Mouse (Mus musculus) T-helper 17 cell (primary cell): ENCODE results near the gene Gm20661.

ENCODE experiments used
- in situ Hi-C, 2 experiments: fragments of 300-600 bp; cut with MboI, MseI; formaldehyde crosslinking; loops; 1 replicate in 1 of 2; 2 replicates in 1 of 2; pipeline ENCODE4 v1.15.1; 2025; ENCODE audit warnings: high pct_unique_total_duplicates in 2 of 2

Gm20661 gene

DNA sequence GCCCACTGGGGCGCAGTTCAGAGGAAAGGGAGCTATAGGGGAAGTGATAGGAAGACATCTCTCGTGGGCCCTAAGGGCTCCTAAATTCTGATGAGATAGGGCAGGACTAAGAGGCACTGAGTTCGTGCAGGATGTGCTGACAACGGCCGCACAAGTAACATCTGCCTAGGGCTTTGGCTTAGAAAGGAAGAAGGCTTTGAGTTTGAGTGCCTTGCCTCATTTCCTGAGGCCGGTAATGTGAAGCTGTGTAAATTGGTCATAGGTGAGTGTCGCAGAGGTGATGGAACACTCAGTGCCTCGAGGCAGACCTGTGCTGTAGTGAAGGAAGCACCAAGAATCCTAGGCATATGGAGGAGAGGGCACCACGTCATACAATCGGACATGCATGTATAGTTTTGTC, 16.2 kb upstream of the Gm20661 start:
- in situ Hi-C loops, result loop anchor here in 1 of 2 experiments (10.0 kb wide), 1 partner anchor 98 kb away; no protein-coding TSS in a partner anchor

DNA sequence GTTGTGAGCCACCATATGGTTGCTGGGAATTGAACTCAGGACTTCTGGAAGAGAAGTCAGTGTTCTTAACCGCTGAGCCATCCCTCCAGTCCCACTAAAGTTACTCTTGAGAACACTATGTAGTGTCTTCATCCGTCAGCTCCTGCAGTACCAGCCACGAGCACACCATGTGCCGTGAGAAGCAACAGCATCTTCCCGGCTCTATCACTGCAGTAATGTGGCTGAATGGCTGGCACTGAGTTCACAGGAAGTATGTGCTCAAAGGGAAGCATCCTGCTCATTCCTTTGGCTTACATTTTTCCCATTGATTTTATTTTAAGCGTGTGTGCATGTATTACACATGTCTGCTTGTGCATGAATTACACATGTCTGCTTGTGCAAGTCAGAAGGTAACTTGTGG, 15.4 kb upstream of the Gm20661 start:
- in situ Hi-C loops, result loop anchor here in 1 of 2 experiments (10.0 kb wide), 1 partner anchor 97 kb away; no protein-coding TSS in a partner anchor

DNA sequence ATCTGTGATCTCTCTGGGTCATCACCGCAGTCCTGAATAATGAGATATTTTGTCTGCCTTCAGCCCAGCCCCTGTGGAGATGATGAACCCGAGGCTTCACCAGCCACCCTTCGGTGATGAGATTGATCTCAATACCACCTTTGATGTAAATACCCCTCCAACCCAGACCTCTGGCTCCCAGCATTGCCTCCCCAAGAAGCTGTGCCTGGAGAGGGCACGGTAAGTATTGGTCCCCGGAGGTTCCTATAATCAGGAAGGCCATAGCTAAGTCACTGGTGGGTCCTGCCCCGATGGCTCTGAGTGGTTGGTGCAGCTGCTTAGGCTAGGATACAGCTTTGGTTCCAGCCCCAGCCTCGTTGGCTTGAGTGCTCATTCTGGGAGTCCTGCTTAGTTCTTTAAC, 14.3 kb upstream of the Gm20661 start:
- in situ Hi-C loops, result loop anchor here in 1 of 2 experiments (10.0 kb wide), 1 partner anchor 96 kb away; no protein-coding TSS in a partner anchor

DNA sequence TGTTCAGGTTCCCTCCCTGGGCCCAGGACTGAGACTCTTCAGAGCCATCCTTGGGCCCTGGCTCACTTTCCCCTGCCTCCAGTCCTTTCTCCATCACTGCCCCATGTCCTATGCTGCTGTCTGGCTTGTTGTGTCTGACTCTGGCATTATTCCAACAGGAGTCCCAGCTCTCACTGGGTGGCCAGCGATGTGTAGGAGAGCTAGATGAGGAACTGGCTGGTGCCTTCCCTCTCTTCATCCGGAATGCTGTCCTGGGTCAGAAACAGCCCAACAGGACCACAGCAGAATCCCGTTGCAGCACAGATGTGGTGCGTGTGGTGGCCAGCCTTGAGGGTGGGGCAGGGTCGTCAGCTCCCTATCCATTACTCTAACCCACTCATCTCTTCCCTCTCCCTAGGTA, 12.5 kb upstream of the Gm20661 start:
- in situ Hi-C loops, result loop anchor here in 1 of 2 experiments (10.0 kb wide), 1 partner anchor 1496 kb away; the partner anchor contains the start of genes Parp3 and Rrp9

DNA sequence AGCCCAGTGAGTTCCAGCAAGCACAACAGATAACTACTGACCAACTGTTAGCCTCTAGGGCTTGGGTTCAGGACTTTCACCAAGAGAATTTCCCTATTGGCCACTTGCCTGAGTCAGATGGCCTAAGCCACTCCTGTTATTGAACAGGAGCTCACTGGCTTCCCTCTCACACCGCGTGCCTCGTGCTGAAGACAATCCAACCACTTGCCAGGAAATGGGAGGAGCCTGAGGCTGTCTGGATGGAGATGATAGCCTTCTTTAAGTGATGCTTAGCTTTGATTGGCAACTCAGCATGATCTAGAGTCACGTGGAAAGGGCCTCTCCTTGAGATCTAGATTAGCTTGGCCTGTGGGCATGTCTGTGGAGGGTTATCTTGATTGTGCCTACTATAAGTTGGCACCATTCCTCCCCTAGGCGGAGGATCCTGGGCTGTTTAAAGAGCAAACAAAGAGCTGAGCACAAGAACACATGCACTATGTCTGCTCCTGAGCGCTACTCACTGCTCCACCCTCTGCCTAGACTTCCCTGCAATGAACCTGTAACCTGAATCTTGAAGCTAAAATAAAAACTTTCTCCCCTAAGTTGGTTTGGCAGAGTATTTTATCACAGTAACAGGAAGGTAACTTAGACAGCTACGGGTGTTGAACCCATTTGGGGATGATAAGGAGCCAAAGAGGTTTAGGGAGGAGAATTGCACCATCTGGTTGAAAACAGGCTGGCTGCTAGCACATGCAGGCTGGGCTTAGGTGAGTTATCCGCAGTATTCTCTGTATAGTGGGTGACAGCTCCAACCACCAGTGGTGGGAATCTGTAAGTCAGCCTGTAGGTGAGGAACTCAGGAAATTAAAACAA, 10.9 kb upstream of the Gm20661 start:
- in situ Hi-C loops, result loop anchor here in 1 of 2 experiments (10.0 kb wide), 1 partner anchor 1497 kb away; the partner anchor contains the start of genes Parp3 and Rrp9

DNA sequence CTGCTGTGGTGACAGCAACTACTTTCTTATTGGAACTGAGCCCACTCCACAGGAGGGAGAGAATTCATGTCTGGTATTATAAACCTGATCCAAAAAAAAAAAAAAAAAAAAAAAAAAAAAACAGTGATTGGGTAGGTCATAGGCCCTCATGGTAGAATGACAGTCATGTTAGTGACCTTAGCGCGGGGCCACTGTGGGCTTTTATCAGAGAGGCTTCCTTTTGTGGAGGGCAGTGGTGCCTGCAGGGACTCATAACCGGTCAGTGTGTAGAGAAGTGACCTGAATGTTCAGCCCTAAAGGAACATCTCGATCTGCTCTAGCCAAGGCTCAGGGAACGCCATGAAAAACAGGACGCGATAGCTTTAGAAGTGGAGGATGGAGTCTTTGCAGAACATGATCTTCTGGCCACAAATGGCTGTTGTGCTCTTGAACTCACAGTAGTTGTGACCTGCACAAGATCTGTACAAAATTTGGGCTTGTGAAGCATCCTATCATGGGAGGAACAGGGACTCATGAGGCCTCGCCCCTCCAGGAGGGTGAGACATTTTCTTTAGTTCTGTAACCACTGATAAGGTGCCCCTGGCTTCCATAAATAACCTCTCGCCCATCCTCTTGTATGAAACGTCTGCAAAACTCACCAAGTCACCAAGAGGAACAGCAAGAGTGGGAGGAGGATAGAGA, 8.2 kb upstream of the Gm20661 start:
- in situ Hi-C loops, result loop anchor here in 1 of 2 experiments (10.0 kb wide), 1 partner anchor 1500 kb away; the partner anchor contains the start of genes Parp3 and Rrp9

DNA sequence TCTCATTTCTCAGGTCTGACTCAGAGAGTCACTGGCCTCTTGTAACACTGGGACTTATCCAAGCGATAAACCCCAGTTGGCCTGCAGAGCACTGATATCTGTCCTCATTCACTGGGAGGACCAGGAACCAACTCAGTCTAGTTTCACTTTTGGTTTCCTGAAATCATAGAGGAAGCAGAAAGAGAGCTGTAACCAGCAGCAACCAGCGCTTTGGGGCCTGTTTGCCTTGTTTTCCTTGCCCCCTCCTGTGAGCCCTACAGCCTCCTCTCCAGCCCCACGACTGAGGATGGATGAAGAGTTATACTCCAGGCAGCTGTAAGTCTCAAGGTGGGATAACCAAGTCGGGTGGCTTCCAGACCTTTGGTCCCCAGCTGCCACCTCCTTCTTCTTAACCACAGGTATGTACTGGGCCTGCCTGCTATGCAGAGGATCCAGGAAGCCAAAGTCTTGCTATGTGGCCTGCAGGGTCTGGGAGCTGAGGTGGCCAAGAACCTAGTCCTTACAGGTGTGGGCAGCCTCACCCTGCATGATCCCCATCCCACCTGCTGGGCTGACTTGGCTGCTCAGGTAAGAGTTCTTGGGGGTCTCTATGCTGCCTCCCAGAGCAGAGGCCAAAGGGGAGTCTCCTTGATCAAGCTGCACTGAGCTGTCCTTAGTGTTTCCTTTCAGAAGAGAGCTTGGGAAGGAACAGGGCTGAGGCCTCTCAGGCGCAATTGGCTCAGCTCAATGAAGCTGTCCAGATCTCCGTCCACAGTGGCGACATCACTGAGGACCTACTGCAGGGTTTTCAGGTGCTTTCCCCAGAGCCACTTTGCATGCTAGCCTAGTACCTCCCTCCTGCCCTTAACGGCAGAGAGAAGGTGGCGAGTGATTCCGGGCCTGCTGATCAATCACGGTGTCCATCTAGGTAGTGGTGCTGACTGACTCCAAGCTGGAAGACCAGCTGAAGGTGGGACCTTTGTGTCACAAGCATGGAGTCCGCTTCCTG, 7.2 kb upstream of the Gm20661 start, which contains the start of gene Uba7:
Gene Uba7, plus strand, starts transcription at position 107 of the 988 bp plus-strand sequence.
- in situ Hi-C loops, result loop anchor here in 1 of 2 experiments (10.0 kb wide), 1 partner anchor 1501 kb away; the partner anchor contains the start of genes Parp3 and Rrp9

DNA sequence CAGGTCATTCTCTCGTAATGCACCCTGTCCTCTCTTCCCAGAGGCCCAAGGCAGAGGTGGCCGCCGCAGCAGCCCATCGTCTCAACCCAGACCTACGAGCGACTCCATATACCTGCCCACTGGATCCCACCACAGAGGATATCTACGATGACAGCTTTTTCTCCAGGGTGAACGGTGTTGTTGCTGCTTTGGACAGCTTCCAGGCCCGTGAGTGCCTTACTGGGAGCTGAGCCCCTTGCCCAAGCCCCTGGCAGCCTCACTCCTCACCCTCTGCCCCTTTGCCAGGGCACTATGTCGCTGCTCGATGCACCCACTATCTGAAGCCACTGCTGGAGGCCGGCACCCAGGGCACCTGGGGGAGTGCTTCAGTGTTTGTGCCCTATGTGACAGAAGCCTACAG, 4.0 kb upstream of the Gm20661 start:
- in situ Hi-C loops, result loop anchor here in 1 of 2 experiments (10.0 kb wide), 1 partner anchor 1504 kb away; the partner anchor contains the start of genes Parp3 and Rrp9

DNA sequence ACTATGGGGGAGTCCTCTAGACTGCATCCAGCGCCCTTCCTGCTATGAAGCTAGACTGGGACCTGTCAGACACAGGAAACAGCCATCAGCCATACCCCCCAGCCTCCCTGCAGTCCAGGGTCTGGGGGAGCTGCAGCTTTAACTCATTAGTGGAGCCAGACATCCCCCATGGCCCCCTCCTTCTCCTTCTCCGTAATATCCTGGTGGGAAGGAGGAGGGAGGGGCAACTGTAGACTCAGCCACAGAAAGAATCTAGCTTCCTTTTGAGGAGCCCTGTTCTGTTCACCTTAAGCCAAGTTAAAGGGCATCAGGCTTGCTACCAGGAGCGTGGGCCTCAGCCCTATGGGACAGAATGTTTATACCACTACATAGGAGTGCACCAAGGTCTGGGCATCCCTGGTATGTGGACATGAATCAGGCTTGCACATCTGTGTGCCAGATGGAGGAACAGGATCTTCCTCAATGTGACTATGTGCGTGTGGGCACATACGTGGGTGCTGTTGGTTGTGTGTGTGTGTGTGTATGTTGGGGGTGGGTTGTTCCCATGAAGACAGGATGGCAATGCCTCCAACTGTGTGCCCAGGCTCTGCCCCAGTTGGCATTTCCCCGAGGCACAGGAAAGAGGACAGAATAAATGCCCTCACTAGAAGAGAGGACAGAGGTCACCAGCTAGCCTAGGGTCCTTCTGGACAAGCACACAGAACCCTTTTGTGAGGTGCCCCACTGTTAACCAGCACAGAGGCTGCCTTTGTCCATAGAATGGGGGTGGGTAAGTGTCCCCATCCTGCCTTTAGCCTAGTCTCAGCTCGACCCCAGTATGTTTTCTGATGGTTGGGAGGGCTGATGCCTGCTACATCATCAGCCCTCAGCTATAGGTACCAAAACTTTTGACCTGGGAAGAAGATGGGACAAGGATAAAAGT, 913 bp upstream of the Gm20661 start:
- in situ Hi-C loops, result no loop called here

DNA sequence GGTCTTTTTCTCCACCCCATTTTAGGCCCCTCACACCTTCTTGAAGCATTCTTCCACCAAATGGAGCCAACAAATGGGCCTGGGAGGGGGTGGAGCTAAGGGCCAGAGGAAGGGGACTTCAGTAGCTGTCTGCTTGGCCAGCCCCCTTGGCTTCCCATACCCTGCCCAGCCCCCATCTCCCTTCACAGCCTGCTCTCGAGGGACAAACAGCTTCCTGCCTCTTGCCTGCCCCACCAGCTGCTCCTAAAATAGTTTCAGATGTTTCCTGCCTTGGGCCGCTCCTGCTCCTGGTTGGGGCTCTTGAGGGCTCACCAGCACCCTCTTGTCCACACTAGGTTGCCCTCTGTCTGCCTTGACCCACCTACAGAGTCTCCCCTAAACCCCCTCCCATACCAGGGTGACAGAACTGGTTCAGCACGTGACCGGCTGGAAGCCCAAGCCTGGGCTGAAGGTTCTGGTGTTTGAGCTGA, 598 bp downstream of the Gm20661 start:
- in situ Hi-C loops, result no loop called here

DNA sequence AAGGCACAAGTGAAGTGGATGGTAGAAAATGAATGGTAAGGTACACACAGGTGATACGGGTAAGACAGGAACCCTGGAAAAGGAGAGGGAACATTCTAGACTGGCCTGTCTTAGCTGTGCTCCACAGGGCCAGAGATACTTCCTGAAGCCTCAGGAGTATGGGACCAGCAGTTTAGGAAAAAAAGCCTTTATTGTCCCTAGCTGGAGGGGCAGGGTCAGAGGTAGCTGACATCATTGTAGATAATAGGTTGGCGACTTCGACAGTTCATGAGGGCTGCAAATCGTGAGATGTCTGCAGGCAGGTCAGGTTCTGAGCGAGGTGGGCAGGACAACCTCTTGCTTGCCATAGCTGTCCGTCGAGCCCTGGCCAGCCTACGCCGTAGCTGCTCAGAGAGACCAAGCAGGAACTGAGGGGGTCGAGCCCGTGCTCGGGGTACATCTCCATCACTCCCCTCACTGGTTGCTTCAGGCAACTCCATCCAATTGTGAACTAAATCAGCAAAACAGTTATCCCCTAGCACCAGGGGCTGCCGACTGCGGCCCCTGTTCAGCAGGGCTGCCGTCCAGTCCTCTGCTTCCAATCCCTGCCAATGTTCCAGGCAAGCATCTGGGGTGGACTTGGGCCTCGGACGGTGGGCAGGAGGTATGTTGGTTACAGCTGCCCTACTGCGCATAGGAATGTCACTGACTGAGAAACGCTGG, 1.3 kb downstream of the Gm20661 start:
- in situ Hi-C loops, result no loop called here

DNA sequence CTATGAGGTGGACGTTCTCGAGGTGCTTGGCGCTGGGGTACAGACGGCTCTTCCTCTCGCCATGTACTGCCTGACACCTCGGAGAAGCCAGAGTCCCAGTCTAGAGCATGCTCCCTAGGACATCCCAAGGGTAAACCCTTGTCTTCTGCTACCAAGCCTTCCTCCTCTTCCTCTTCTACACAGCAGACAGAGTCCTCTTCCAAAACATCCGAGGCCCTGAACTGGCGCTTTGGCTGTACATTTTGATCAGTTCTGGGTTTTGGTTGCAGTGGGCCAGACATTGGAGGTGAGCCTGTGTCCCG, 1.8 kb downstream of the Gm20661 start:
- in situ Hi-C loops, result no loop called here

DNA sequence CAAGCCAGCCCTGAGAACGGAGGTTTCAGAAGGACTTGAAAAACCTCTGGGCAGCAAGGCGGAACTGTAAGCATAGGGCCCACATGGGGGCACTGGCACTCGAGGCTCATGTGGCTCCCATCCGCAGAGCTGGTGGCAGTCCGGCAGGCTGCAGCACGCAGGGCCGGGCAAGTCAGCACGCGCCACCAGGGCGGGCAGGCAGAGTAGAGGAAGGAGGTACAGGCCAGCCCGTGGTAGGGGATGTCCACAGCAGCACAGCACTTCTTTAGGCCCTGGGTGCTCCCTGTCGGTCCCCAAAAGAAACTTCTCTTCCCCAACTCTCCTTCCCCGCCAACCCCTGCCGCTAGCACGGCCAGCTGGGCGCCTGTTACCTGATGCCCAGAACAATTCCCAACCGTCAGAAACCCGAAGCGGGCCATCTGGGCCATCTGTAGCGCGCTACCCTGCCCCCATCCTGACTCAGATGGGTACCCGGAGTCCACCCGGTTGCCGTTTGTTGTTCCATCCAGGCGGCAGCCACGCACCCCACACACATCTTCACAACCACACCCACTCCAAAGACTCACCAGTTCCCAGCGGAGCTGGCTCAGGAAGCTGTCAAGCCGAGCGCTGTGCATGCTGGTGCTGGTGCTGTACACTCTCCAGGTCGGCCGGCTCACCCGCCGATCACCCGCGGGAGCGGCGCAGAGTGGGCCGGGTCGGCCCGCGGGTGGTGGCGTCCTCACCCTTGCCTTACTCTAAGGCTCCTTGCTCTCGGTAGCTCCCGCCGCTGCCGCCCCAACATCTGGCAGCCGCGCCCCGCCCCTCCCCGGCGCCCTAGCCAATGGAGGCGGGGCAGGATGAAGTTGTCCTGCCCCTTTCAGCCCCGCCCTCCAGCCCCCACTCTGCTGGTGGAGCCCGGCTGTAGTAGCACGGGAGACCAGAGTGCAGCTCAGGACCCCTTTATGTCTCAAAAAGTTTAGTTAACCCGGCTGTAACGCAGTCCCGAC, 2.6 kb downstream of the Gm20661 start, which contains the start of gene Inka1:
Gene Inka1, minus strand, starts transcription at position 749 of the 989 bp plus-strand sequence.
- in situ Hi-C loops, result no loop called here

DNA sequence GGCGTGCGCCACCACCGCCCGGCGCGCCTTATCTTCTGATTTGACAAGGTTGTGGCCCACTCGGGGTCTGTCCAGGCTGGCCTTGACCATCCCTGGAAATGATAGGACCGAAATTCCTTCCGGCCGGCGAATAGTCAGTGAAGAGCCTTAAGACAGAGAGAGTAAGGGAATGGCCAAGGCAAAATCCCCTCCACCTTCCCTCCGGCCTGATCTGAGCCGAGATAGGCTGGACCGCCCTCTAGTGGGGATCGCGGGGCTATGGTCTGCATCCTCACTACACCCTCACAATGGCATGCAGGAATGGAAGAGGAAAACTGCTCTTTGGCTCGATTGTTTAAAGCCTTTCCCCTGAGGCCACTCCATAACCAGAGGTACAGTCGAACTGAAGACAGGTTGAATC, 3.5 kb downstream of the Gm20661 start:
- in situ Hi-C loops, result no loop called here

DNA sequence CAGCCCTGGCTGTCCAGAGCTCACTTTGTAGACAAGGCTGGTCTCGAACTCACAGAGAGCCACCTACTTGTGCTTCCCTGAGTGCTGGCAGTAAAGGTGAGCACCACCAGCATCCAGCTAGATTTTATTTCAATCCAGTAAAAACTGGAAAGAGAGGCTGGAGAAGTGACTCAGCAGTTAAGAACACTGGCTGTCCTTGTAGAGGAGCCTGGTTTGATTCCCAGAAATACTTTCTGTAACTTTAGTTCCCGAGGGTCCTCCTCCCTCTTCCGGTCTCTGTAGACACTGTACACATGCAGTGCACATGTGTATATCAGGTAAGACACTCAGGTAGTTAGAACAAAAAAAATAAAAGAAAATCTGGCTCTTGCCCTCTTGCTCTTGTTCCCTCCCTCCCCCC, 5.1 kb downstream of the Gm20661 start:
- in situ Hi-C loops, result no loop called here

DNA sequence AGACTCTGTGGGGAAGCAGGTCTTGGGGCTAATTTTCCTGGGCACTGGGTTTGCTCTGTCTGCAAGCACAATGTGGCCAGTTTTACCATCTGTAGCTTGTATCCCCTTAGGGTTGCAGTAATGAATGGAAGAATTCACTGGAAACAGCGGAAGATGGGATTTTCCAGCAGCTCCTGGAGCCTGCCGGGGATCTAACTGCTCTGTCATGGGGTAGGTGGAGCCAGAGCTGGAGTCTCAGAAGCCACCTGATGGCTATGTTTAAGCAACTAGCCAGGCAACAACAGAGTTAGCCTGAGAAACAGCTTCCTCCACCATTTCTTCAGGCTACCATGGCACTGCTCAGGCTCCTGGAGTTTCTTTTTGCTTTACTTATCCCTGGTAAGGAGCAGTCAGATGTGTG, 9.3 kb downstream of the Gm20661 start, which contains the start of gene Cdhr4:
Gene Cdhr4, plus strand, starts transcription at position 301 of the 400 bp plus-strand sequence.
- in situ Hi-C loops, result loop anchor here in 1 of 2 experiments (5.0 kb wide), 1 partner anchor 100 kb away; no protein-coding TSS in a partner anchor

DNA sequence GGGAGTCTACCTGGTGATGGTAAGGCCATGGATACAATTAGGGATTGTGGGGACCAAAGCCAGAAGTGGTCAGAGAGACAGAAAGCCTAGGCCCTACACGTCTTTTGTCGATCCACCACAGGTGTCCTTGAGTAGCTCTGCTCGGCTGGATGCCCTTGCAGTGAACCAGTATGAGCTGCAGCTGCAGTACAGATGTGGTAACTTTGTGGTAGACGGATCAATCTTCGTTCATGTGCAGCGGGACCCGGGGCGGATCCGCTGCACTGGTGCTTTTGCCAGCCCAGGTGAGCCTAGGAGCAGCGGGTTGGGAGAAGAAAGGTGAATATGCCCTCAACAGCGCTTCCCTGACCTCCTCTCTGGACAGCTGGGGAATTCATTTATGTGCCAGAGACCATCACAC, 10.2 kb downstream of the Gm20661 start:
- in situ Hi-C loops, result loop anchor here in 1 of 2 experiments (5.0 kb wide), 1 partner anchor 101 kb away; no protein-coding TSS in a partner anchor
